Mouse (Mus musculus) liver, embryonic 14.5 days (tissue): ENCODE results near the gene Pla2g1b.

ENCODE experiments used
- CTCF ChIP-seq: IDR thresholded peaks from 2 replicates; pipeline ENCODE4 v1.5.1; 2016; ENCODE audit warnings: antibody characterized with exemption, low read depth, control low read depth
- EP300 ChIP-seq: IDR thresholded peaks from 2 replicates; pipeline ENCODE4 v1.6.1; 2016; ENCODE audit warnings: antibody characterized with exemption, low read depth

DNA sequence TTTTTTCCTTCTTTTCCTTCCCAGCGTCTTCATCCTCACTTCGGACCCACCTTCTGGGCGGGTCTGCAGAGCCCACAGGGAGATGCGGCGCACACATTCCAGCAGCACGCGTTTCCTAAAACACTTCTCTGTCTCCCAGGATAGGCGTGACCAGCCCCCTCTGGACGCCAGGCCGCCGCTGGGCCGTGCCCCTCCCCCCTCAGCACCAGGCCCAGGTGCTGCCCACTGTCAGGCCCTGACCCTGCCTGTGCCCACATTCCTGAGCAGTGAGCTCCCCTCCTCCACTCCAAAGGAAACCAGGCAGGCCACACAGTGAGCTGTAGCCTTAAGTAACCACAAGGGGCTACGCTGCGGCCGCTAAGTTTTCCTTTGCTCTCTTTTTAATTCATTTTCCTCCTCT lies 57.9 kb downstream of the Pla2g1b start:
- TF ChIP-seq CTCF (no peak; the same call in 1 of the 2 replicates), EP300 (no peak)
